Mouse (Mus musculus) spleen, embryonic (tissue): Measurements from ENCODE around the gene Gm28710.

Experiments
- CTCF ChIA-PET: fragments of 350-600 bp; sonication (Branson Sonifier 250); formaldehyde crosslinking; loops from one replicate; lab custom pipeline; 2022; lab: Charles Lee

Gm28710 gene

GRCm38 (mm10) chr5:16791243-16791860 is at the start of gene Gm28710:
Gm28710 (plus strand) TSS chr5:16791810.
- CTCF ChIA-PET, result no interaction called here

DNA sequence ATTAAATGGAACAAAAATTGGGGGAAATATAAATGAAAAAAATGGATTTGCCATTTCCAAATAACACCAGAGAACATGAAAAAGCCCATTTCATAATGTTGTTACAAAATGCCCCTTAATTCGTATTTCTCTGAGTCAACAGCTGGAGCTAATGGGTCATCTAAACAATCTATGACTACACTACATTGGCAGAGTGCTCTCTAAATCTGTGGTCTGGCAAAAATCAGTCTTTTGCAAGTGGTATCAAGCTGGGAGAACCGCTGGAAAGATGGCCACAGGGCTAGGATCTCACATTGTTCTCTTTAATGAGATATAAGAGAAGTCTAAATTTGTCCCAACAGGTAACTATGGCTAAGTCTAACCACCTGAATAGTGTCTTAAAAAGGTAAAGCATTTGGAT is 14.4 kb upstream of the Gm28710 start:
- CTCF ChIA-PET, result no interaction called here

GRCm38 (mm10) chr5:16778610-16779172 is 12.9 kb upstream of the Gm28710 start:
- CTCF ChIA-PET, result no interaction called here

- CTCF ChIA-PET, result no interaction called here
These were observed 6.0 kb upstream of the Gm28710 start for GRCm38 (mm10) chr5:16785627-16786026.

GRCm38 (mm10) chr5:16794972-16795371 is 3.4 kb downstream of the Gm28710 start:
- CTCF ChIA-PET, result no interaction called here

DNA sequence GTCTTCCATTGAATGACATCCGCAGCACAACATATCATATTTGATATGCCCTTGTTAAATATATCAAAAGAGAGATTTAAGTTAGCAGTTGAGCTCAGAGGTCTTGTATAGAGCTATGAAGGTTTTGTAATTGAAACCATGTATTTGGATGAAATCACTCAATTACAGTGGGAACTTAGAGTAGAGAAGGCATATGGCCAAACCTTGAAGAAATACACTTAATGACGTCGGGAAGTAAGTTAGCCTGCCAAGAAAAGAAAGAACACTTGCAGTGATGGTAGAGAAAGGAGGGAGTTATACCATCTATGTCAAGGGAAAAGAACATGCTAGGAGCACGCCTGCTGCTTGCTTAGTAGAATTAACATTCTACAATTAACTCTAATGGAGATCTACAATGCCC is 11.1 kb downstream of the Gm28710 start:
- CTCF ChIA-PET, result no interaction called here

GRCm38 (mm10) chr5:16838991-16839390 is 47.4 kb downstream of the Gm28710 start:
- CTCF ChIA-PET, result no interaction called here

DNA sequence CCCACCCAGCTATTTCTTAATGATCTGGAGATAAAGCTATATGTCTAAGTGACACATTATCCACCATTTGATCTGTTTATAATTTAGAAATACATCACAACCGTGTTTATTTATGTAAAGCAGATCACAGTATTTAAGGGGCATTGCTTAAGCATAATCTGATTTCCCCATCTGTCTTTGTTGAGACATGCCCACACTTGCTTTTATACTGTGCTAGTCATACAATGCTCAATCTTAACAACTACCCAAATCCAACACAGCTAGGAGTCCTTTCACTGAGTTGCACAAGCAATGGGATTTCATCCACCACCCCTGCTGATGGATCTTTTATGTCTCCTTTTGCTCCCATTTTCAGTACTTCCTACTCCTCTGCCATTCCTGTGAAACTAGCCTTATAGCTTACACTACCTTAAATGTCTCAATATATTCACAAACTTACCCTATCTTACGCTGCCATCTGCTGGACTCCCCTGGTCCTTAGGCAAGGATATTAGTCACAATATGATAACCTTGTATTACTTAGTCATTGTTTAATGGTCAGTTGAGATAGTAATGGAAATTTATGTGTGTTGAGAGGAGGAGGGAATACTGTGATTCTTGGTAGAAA is 77.8 kb downstream of the Gm28710 start:
- CTCF ChIA-PET, result no interaction called here

DNA sequence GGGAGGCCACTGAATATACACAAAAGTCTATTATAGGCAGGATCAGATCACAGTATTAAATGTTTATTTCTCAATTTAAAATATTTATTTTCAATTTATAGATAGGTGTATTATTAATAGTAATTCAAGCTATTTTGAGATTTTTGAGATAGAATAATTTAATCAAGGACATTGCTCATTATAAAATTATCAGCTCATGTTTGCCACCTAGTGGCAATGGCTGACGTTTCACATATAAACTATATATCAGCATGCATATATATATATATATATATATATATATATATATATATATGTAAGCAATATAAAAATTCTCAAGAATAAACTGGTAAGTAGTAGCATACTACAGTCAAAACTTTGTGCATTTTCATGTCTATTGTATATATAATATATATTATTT is 102.6 kb downstream of the Gm28710 start:
- CTCF ChIA-PET, result interaction anchor here (0.6 kb wide), 1 partner anchor 171 kb away, joined by 3 read pairs; no protein-coding TSS in a partner anchor

DNA sequence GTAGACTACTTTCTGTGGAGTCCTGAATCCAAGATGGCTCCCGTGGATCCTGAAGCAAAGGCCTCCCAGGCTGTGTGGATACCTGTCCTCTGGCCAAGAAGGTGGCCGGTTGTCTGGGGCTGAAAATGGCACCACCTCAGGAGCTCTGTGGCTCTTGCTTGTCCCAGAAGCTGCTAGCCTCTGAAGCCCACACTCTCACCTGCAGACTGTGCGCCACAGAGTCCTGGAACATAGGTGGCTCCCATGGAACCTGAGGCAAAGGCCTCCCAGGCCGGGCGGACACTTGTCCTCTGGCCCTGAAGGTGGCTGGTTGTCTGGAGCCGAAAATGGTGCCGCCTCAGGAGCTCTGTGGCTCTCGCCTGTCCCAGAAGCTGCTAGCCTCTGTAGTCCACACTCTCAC is 128.2 kb downstream of the Gm28710 start:
- CTCF ChIA-PET, result no interaction called here

- CTCF ChIA-PET, result no interaction called here
These were observed 130.9 kb downstream of the Gm28710 start for GRCm38 (mm10) chr5:16922473-16922872.
